Mouse (Mus musculus): Measurements from ENCODE around the gene Rhcg.

GRCm38 (mm10) chr7:79613314-79613713 lies 4.1 kb downstream of the Rhcg start:
- TF ChIP-seq POLR2A (IDR thresholded peaks at IDR 0.05; ENCODE audit: control insufficient read depth, extremely low read depth, insufficient read depth, low read length, poor library complexity) (no peak), CTCF (IDR thresholded peaks at IDR 0.05; ENCODE audit: borderline replicate concordance, control insufficient read depth, extremely low read depth, insufficient read depth, low read length, poor library complexity) (no peak)

Data from thymus, adult 2 months (tissue).